Mouse (Mus musculus) megakaryocyte-erythroid progenitor cell, adult 5-6 weeks (primary cell): ENCODE measurements at regions not wholly inside any gene's neighbourhood (a gene's known extent, or its start where the extent isn't known, plus 50 kb on each side); places are given as distances from the start of the nearest gene placed in this dataset.
A peak's percentile ranks its signal among the peaks of the same experiment; 100 is the strongest.
"Not testable (repeated sequence)": the region's sequence is repeated elsewhere in the genome, so short reads cannot be mapped to it uniquely, and the experiment has no call there.

Experiments used
- ATAC-seq: replicated peaks from 2 replicates; pipeline ENCODE4 v1.8.0; 2016; ENCODE audit warnings: mild to moderate bottlenecking, inconsistent platforms; ENCODE audit not compliant: severe bottlenecking, poor library complexity, low FRiP score, low TSS enrichment

DNA sequence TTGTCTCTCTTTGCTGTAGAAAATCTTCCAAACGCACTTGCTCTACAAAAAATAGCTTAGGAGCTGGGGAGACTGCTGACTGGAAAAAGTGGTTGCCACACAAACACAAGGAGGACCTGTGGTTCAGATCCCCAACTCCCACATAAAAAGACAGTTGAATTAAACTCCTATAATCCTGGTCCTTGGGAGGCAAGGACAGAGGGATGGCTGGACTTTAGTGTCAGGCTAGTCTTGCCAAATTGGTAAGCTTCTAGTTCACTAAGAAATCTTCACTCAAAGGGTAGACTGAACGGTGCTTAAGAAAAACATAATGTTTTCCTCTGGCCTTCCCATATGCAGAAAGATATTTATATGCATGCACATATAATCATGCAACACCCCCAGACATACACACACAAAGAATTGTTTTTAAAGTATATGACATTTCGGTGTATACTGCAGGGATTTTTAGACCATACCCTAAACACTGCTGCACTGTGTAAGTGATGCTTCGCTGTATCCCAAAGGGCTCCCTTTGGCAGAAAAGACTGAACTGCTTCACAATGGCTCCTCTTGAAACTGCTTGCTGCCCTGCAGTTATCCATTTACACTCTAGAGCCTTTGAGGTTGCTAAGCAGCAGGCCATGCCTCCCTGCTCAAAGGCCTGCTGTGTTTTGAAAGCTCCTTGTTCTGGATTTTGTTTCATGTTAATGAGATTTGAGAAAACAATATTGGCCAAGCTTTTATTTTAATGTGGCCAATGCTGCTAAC, 1299.3 kb downstream of the Zfp704 start:
- no peak for ATAC-seq

DNA sequence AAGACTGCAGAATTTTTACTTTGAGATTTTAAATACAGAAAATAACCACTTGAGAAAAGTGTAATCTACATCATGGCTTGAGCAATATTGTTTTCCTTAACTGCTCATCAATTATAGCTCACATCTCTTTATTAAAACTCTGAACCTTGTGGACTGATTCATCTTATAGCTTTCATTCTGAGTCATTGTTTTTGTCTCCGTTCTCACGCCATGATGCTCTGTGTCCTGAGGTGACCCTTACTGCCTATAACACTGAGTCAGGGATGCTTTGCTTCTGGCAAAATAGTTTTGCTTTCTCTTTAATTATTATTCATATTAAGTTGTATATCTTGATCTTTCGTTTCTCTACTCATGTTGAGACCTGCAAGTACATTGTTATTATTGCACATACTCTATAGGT, 1302.6 kb downstream of the Zfp704 start:
- ATAC-seq: no peak

DNA sequence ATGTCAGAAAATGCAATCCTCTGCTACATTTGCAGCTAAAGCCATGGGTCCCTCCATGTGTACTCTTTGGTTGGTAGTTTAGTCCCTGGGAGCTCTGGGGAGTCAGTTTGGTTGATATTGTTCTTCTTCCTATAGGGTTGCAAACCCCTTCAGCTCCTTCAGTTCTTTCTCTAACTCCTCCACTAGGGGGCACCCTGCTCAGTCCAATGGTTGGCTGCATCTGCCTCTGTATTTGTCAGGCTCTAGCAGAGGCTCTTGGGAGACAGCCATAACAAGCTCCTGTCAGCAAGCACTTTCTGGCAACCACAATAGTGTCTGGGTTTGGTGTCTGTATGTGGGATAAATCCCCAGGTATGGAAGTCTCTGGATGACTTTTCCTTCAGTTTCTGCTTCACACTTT, 1305.1 kb downstream of the Zfp704 start:
- ATAC-seq: no peak

DNA sequence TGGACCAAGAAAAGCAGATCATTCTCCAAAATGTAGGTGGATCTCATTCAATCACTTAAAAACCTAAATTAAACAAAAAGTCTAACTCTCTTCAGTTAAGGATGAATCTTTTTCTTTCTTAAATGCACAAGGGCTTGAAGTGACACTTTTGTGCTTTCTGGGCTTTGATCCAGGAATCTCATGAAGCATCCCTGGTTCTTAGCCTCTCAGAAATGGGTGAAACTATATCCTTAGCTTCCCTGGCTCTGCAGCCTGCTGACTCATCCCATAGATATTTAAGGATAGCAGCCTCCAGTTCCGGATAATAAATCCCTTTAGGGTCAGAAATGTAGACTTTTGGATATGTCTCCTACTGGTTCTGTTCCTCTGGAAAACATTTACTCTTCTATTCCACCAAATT, 1316.8 kb downstream of the Zfp704 start:
- no peak for ATAC-seq

DNA sequence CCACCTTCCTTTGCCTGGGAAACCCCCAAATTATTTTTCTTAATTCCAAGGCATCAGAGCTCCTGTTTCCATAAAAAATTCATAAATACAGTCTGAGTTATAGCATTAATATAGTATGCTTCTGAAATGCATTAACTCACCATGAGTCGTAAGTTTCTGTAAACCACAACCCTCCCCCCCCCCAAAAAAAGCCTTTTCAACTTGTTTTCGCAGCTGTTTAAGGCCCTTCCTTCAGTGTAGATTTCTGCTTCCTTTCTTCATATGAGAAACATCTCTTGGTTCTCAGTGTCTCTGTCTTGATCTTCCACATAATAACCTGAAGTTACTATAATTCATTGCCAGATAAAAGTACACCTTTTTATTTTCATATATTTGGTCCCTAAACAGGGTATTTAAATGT, 1320.3 kb downstream of the Zfp704 start:
- ATAC-seq: no peak

DNA sequence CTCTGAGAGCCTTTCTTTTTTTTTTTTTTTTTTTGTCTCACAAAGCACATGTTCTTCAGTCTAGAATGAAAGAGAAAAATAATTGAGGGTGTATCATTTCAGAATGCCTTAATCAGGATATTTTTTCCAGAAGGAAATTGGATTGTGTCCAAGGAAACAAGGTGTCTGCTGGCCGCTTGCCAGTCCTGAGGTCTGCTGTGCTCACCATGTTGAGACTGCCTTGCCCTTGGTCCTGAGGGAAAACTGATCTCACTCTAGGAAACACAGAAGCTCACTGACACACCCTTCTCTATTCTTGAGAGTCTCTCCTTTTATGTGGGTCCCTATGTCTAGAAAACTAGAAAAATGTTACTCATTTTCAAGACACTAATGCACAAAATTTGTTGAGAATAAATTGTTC, 1321.4 kb downstream of the Zfp704 start:
- no peak for ATAC-seq

DNA sequence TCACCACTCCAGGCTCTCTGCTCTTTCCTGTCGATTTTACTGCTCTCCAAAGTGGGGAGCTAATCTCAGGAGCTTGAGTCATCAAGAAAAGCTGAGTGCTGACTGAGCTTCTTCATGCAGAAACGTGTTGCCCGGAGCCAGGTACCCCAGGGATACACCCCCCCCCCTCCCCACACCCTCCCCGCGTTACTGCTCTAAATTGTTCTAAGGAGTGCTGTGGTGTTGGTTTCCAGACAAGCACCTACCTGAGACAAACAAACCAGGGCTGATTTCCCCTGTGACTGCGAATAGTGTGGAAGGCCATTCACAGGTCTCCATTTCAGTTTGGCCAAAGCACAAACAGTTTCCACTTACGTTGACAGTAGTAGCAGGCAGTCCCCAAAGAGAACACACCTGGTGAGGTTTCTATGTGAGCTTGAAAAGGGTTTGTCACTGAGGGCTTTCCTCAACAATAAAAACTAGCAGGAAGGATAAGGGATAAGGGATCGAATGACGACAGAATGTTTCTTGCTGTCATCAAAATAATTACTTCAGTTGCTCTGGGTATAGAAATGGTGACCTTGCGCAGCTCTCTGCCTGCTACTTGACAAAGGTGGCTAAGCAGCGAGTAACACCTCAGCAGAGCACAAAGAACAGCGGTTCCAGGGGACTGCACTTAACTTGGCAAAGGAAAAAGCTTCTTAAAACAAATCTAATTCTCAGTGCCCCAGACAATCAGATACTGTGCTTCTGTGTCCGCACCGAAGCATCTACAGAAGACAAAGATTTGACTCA, 1325.0 kb downstream of the Zfp704 start:
- ATAC-seq: no peak

DNA sequence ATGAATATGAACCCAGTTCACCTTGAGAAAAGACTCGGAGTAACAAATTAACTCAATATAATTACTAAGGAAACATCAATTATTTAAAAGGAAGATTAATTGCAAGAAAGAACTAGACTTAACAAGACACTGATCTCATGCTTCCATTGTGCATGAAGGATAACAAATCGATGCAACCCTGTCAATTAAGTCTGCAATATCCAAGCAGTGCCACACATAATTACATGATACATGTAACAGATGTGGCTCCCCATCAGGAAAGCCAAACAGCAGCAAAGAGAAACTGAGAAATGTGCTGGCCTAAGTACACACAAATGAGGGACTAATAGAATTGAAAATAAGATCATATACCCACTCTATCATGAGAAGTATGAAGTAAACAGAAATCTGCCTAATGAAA, 1327.5 kb downstream of the Zfp704 start:
- ATAC-seq: no peak

DNA sequence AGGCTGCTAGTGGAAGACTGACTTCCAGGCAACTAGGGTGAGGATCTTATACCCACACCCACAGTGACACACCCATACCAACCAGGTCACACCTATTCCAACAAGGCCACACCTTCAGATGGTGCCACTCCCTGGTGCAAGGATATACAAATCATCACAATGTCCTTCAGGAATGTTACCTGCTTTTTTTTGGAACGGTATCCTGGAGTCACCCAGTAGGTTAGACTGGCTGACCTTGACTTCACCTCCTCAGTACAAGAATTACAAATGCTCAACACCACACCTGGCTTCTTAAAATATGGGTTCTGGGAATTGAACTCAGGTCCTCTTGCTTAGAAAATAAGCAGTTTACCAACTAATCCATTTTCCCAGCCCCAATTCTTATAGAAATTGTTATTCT, 1333.2 kb downstream of the Zfp704 start:
- no peak for ATAC-seq

DNA sequence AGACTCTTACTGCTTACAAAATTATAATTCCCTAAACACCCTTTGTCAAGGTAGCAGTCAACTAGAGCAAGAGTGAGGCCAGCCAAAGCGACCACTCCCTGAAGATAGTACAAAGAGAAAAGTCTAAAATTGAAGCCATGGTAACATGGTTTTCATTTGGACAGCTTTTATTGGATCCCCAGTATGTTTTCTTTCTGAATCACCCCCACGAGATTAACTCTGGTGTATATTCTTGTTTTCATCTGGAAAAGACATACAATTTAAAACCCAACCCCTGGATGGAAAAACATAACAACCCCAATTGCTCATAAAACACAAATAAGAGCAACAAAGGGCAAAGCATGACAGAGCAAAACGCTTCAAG, 1339.0 kb downstream of the Zfp704 start:
- no peak for ATAC-seq

DNA sequence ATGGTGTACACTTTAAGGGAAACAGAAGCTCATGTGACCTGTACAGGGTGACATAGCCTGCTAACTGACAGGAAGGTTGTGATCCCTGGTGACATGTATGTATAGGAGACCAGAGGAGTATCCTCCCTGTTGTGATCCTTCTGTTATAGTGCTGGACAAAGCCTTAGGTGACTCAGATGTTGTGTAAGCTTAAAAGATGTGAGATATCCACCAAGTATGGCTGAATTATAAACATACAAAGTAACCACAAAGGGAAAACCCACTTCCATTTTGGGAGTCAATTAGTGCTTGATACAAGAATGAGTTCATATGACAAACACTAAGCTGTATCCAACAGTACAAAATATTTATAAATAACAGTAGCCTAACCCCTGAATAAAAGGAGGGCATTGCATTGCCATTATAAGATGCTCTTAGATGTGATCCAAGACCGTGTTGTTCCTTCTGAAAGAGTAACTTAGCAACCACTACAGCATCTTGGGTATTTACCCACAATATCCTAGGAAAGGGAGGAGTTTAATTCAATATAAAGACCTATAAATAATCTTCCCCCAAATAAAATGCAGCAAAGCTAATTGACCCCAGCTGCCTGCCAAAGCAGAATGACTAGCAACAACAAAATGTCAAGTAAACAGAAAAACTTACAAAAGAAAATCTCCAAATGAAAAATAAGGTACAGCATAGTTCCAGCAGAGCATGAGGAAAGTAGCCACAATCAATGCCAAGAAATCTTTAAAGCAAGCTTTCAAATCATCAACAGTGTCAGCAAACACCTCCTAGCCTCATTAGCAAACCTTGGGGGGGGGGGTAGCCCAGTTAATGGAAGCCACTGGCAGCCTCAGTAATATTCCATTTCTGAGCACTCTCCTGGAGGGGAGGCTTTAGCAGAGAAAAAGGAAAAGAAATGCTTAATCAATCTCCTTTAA, 1339.6 kb downstream of the Zfp704 start:
- ATAC-seq: no peak

DNA sequence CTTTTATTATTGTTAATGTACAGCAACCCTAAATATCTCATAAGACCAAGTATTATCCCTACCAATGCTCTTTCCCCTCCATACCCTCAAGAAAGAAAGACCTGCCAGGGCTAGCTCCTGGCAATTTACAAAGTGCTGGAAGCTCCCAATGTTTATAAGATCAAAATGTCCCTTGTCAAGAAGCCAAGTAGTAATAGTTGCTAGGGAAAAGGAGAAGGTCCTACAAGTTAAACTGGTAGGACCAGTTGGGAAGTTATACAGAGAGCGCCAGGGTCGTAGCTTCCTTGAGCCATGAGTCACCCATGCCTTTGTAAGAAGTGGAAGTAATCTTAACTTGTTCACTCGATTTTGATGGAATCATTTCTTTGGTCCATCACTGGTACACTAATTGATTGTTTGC, 1344.1 kb downstream of the Zfp704 start:
- no peak for ATAC-seq

DNA sequence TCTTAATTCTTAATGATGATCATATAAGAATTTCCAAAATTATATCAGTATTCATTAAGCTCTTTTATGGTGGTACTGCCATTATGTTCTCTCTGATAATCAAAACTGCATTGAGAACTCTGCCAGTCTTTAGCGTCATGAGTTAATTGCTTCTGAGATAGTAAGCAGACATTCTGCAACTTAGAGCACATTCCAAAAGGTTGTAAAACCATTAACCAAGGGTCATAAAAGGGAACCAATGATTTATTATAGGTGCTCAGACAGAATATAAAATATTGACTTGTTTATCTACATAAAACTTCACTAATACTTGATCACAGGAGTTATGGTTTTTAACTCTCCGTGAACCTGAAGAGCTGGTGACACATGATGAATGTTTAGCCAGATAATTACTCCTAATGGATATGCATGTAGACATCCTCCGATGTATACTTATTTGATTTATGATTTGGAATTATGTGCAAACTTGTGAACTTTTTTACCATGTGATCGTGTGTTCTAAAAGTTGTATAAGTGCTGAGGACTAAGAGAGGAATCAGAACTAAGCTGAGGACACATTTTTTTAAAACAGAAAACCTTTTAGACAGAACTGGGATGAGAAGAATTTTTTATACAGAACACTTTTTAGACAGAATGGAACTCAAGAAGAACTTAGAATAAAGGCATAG, 1345.4 kb downstream of the Zfp704 start:
- ATAC-seq: no peak

DNA sequence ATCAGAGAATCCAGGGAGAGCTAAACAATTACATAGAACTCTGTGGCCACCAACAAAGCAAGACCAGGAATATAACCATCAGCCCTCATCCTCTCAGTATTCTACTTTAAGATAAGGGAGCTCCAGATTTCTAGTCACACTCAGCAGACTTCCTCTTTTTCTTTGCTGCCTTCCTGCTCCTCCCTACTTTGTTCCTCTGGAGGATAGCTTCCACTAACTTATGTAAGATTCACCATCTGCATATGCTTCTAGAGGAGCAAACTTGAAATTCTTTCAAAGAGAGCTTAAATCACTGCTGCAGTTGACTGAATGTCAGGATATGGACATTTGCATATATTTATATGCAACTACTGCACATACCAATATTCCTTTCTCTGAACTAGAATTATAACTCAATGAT, 1352.6 kb downstream of the Zfp704 start:
- ATAC-seq: no peak

DNA sequence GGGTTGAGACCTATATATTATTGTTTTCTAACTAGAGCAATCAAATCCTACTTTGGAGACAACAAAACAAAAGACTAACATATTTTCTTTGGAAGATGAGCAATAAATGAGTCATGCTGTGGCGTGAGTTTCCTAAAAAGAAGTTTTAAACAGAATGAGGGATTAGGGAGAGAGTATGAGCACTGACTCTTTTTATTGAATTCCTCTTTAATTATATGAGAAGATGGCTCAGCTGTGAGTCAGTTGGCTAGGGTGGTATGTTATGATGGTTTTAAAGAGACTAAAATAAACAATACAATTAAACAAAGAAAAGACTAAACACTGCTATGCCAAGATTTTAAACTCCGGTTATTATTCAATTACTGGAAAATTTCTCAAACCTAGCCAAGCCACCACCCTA, 1357.6 kb downstream of the Zfp704 start:
- no peak for ATAC-seq

DNA sequence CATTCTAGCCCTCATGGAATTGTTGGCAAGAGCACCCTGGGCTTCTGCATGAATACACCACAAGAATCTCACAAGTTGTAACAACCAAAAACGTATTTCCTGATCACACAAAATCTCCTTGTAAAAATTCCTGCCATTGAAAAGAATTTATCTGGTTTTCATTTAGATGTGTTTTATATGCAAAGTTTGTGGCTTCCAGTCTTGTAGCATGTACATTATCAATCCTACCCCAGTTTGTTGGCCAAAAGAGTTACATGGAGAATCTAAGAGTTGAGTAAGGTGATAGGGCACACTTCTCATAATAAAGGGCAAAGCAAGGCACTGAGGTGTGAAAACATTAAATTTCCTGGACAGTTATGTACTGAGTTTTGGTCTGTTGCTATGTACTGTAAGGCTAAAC, 1361.0 kb downstream of the Zfp704 start:
- ATAC-seq: no peak

DNA sequence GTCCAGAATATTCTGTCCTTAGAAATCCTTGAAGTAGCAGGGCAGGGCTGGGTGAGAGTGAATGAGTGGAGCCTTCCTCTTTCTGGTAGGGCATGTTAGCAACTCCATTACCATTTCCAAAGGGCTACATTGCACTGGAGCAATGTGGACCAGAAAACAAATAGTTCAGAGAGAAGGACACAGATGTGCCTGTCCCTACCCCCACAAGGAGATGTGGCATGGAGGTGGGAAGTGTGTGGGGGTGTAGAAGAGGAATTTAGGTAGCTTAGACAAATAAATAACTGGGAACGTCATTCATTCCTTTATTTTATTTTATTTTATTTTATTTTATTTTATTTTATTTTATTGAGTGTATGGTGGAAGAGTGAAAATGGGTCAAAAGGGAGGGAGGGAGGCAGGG, 1364.1 kb downstream of the Zfp704 start:
- ATAC-seq: not testable (repeated sequence)

DNA sequence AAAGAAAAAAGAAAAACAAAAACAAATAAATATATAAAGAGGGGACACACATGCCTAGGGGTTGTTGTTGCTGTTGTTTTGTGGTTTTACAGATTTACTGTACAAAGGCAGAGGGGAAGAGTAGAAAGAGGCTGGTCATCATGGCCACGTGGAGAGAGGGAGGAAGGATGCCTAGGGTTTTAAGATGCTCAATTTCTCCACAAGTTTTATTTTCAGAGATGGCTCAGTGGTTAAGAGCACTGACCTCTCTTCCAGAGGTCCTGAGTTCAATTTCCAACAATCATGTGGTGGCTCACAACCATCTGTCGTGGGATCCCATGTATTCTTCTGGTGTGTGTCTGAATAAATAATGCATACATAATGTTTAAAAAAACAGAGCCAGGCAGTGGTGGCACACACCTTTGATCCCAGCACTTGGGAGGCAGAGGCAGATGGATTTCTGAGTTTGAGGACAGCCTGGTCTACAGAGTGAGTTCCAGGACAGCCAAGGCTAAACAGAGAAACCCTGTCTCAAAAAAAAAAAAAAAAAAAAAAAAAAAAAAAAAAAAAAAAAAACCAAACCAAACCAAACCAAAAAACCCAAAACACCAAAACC, 1364.6 kb downstream of the Zfp704 start:
- peak; percentile 91 for ATAC-seq

DNA sequence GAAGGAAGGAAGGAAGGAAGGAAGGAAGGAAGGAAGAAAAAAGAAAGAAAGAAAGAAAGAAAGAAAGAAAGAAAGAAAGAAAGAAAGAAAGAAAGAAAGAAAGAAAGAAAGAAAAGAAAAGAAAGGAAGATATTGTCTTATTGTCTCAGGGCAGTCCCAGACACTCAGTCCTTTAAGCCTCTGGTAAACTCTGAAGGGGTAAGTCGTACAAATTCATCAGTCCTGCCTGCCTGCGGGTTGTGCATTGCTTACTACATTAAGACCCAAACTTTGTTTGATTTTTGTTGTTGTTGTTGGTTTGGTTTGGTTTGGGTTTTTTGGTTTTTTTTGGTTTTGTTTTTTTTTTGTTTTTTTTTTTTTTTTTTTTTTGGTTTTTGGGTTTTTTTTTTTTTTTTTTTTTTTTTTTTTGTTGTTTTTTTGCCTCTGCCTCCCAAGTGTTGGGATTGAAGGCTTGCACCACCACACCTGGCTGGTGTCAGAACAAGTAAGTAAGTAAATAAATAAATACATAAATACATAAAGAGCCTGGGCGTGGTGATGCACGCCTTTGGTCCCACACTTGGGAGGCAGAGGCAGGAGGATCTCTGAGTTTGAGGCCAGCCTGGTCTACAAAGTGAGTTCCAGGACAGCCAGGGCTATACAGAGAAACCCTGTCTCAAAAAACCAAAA, 1365.2 kb downstream of the Zfp704 start:
- ATAC-seq: not testable (repeated sequence)
